Mouse (Mus musculus): Measurements from ENCODE around the gene Birc2. TPM values are rescaled to one million over a fixed set of nuclear protein-coding genes. Genes with fewer than 3 reads are reported as not detected.

Birc2 gene
- total RNA-seq, 2 experiments from 2014 or later, result 29.4 to 35.0 TPM

Other genes starting within 250 kb of the Birc2 start
- not detected in 2 replicates for gene Mmp20, start 208.8 kb downstream of the Birc2 start, total RNA-seq (2015; ENCODE audit: low replicate concordance)
- gene Mmp20, start 208.8 kb downstream of the Birc2 start, total RNA-seq (2017; ENCODE audit: low replicate concordance), result not detected in 2 replicates
- not detected in 2 replicates for gene Mmp7, start 145.0 kb downstream of the Birc2 start, total RNA-seq (2015; ENCODE audit: low replicate concordance)
- not detected in 2 replicates for gene Mmp7, start 145.0 kb downstream of the Birc2 start, total RNA-seq (2017; ENCODE audit: low replicate concordance)
- 28.1 and 44.5 TPM in 2 replicates for gene Tmem123, start 73.0 kb downstream of the Birc2 start, total RNA-seq (2015; ENCODE audit: low replicate concordance)
- 19.9 and 34.9 TPM in 2 replicates for gene Tmem123, start 73.0 kb downstream of the Birc2 start, total RNA-seq (2017; ENCODE audit: low replicate concordance)
- 16.9 and 25.9 TPM in 2 replicates for gene Birc3, start 36.1 kb upstream of the Birc2 start, total RNA-seq (2015; ENCODE audit: low replicate concordance)
- gene Birc3, start 36.1 kb upstream of the Birc2 start, total RNA-seq (2017; ENCODE audit: low replicate concordance), result 9.3 and 10.6 TPM in 2 replicates
- not detected in 2 replicates for gene Yap1, start 167.5 kb upstream of the Birc2 start, total RNA-seq (2015; ENCODE audit: low replicate concordance)
- gene Yap1, start 167.5 kb upstream of the Birc2 start, total RNA-seq (2017; ENCODE audit: low replicate concordance), result not detected in 2 replicates
- gene Cfap300, start 205.8 kb upstream of the Birc2 start, total RNA-seq (2015; ENCODE audit: low replicate concordance), result not detected in 2 replicates
- 2.9 TPM in 1 of 2 replicates, not detected in the other for gene Cfap300, start 205.8 kb upstream of the Birc2 start, total RNA-seq (2017; ENCODE audit: low replicate concordance)

Measured in erythroblast, adult 5-6 weeks (primary cell).